Mouse (Mus musculus): ENCODE data around the gene Pprc1. TPM values are rescaled to one million over a fixed set of nuclear protein-coding genes. Genes with fewer than 3 reads are reported as not detected.

Pprc1 gene
- polyA plus RNA-seq, 1 experiment = not detected

GRCm38 (mm10) chr19:46056947-46057607, 12.4 kb downstream of the Pprc1 start:
- WGBS = 1% methylated on average over 42 of the region's 42 CpGs
- H3K27ac ChIP-seq (ENCODE audit: insufficient read depth, low read depth, low read length) = peak overlapping the region; percentile 71
- TF ChIP-seq CTCF (IDR thresholded peaks at IDR 0.05; ENCODE audit: insufficient read depth, low read depth, low read length) (no peak), POLR2A (IDR thresholded peaks at IDR 0.05; ENCODE audit: insufficient read depth, low read depth, low read length) (no peak)
- peaks cover 5% of the 10 kb centered on the region; the same call in 1 of the 2 replicates for H3K4me1 ChIP-seq (ENCODE audit: control insufficient read depth, insufficient read depth, low read length)
- H3K4me3 ChIP-seq (ENCODE audit: insufficient read depth, low read depth, low read length) = peak overlapping the region; percentile 98

- 99% methylated on average over 7 of the region's 7 CpGs for WGBS
- Histone ChIP-seq H3K4me1 (ENCODE audit: control insufficient read depth, insufficient read depth, low read length) (peaks cover 5% of the 10 kb centered on the region; the same call in 1 of the 2 replicates), H3K27ac (ENCODE audit: insufficient read depth, low read depth, low read length) (no peak overlapping the region), H3K4me3 (ENCODE audit: insufficient read depth, low read depth, low read length) (no peak overlapping the region)
- TF ChIP-seq POLR2A (IDR thresholded peaks at IDR 0.05; ENCODE audit: insufficient read depth, low read depth, low read length) = no peak
- TF ChIP-seq CTCF (IDR thresholded peaks at IDR 0.05; ENCODE audit: insufficient read depth, low read depth, low read length) = no peak
Measured at GRCm38 (mm10) chr19:46058466-46058865, 13.8 kb downstream of the Pprc1 start.

GRCm38 (mm10) chr19:46060845-46061244, 16.2 kb downstream of the Pprc1 start:
- peaks cover 4% of the 10 kb centered on the region; the same call in 1 of the 2 replicates for H3K4me1 ChIP-seq (ENCODE audit: control insufficient read depth, insufficient read depth, low read length)
- no peak overlapping the region for H3K4me3 ChIP-seq (ENCODE audit: insufficient read depth, low read depth, low read length)
- H3K27ac ChIP-seq (ENCODE audit: insufficient read depth, low read depth, low read length) = no peak overlapping the region
- no peak for TF ChIP-seq POLR2A (IDR thresholded peaks at IDR 0.05; ENCODE audit: insufficient read depth, low read depth, low read length)
- no peak for TF ChIP-seq CTCF (IDR thresholded peaks at IDR 0.05; ENCODE audit: insufficient read depth, low read depth, low read length)
- 78% methylated on average over 6 of the region's 6 CpGs for WGBS

GRCm38 (mm10) chr19:46068054-46068453, 23.4 kb downstream of the Pprc1 start:
- Histone ChIP-seq H3K4me1 (ENCODE audit: control insufficient read depth, insufficient read depth, low read length) (no peaks in the 10 kb centered on the region), H3K27ac (ENCODE audit: insufficient read depth, low read depth, low read length) (no peak overlapping the region), H3K4me3 (ENCODE audit: insufficient read depth, low read depth, low read length) (no peak overlapping the region)
- no peak for TF ChIP-seq POLR2A (IDR thresholded peaks at IDR 0.05; ENCODE audit: insufficient read depth, low read depth, low read length)
- no peak for TF ChIP-seq CTCF (IDR thresholded peaks at IDR 0.05; ENCODE audit: insufficient read depth, low read depth, low read length)
- 85% methylated on average over 10 of the region's 10 CpGs for WGBS

- TF ChIP-seq POLR2A (IDR thresholded peaks at IDR 0.05; ENCODE audit: insufficient read depth, low read depth, low read length) = no peak
- no peak for TF ChIP-seq CTCF (IDR thresholded peaks at IDR 0.05; ENCODE audit: insufficient read depth, low read depth, low read length)
- H3K27ac ChIP-seq (ENCODE audit: insufficient read depth, low read depth, low read length) = no peak overlapping the region
- 74% methylated on average over 7 of the region's 7 CpGs for WGBS
- no peak overlapping the region for H3K4me3 ChIP-seq (ENCODE audit: insufficient read depth, low read depth, low read length)
- peaks cover 3% of the 10 kb centered on the region; the same call in 1 of the 2 replicates for H3K4me1 ChIP-seq (ENCODE audit: control insufficient read depth, insufficient read depth, low read length)
Measured at GRCm38 (mm10) chr19:46073285-46073684, 28.6 kb downstream of the Pprc1 start.

- TF ChIP-seq CTCF (IDR thresholded peaks at IDR 0.05; ENCODE audit: insufficient read depth, low read depth, low read length) = no peak
- TF ChIP-seq POLR2A (IDR thresholded peaks at IDR 0.05; ENCODE audit: insufficient read depth, low read depth, low read length) = no peak
- Histone ChIP-seq H3K27ac (ENCODE audit: insufficient read depth, low read depth, low read length) (no peak overlapping the region), H3K4me1 (ENCODE audit: control insufficient read depth, insufficient read depth, low read length) (peaks cover 3% of the 10 kb centered on the region; the same call in 1 of the 2 replicates), H3K4me3 (ENCODE audit: insufficient read depth, low read depth, low read length) (no peak overlapping the region)
- WGBS = 95% methylated on average over 5 of the region's 5 CpGs
Measured at GRCm38 (mm10) chr19:46074266-46074665, 29.6 kb downstream of the Pprc1 start.

- Histone ChIP-seq H3K4me1 (ENCODE audit: control insufficient read depth, insufficient read depth, low read length) (peaks cover 3% of the 10 kb centered on the region; the same call in 1 of the 2 replicates), H3K4me3 (ENCODE audit: insufficient read depth, low read depth, low read length) (peak within 1 kb of the TSS; percentile 77), H3K27ac (ENCODE audit: insufficient read depth, low read depth, low read length) (no peak within 1 kb of the TSS; the same call in 1 of the 2 replicates)
- under 1% methylated on average over 66 of the region's 66 CpGs for WGBS
- TF ChIP-seq CTCF (IDR thresholded peaks at IDR 0.05; ENCODE audit: insufficient read depth, low read depth, low read length) (no peak), POLR2A (IDR thresholded peaks at IDR 0.05; ENCODE audit: insufficient read depth, low read depth, low read length) (peak; percentile 58; the same call in 1 of the 2 replicates)
Measured at GRCm38 (mm10) chr19:46075616-46076607, 31.2 kb downstream of the Pprc1 start, which contains the start of gene Nolc1. TSS of gene Nolc1 (plus strand) at chr19:46075863.

GRCm38 (mm10) chr19:46078535-46078934, 33.8 kb downstream of the Pprc1 start:
- Histone ChIP-seq H3K27ac (ENCODE audit: insufficient read depth, low read depth, low read length) (no peak overlapping the region), H3K4me1 (ENCODE audit: control insufficient read depth, insufficient read depth, low read length) (peaks cover 3% of the 10 kb centered on the region; the same call in 1 of the 2 replicates), H3K4me3 (ENCODE audit: insufficient read depth, low read depth, low read length) (no peak overlapping the region)
- WGBS = 54% methylated on average over 3 of the region's 3 CpGs
- TF ChIP-seq CTCF (IDR thresholded peaks at IDR 0.05; ENCODE audit: insufficient read depth, low read depth, low read length) (no peak), POLR2A (IDR thresholded peaks at IDR 0.05; ENCODE audit: insufficient read depth, low read depth, low read length) (no peak)
